Mouse (Mus musculus) kidney, postnatal 10 days (tissue): ENCODE results near the gene Abcc1.

Experiments
- DNase-seq: peaks from one replicate; pipeline ENCODE4 v3.0.0; 2021; ENCODE audit warnings: mixed read lengths

The Abcc1 gene

DNA sequence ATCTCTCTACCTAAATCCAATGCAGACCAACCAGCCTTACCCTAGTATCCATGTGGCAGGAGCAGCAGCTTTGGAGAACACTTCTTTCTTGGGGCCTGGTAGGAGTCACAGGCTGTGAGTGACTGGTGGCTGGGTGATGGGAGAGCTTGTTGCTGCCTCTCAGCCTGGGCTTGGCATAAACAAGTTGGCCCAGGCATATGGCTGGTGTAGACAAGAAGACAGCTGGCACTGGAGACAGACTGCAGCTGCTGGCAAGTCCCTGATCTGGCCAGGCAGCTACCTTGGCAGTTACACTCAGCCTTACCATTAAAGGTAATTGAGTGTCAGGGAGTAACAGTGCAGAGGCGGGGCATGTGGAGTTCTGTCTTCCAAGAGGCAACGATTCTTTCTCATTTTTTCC lies 16.0 kb downstream of the Abcc1 start:
- peak; percentile 30 for DNase-seq

DNA sequence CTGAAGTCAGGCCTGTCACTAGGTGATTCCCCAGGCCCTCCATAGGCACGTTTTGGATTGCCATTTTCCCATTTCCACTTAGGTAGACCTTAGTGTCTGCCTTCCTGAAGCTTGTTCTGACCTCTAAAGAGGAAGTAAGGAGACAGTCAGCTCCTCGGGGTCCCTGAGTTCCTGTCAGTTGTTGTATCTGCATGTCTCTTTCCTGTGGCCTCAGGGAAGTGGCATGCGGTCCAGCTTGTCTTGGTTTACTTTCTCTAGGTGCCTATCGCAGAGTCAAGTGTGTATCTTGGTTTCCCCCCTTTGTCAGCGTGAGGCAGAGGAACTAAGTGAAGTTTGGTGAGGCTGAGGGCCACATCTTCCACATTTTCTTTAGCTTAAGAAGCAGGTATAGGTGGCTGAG lies 17.3 kb downstream of the Abcc1 start:
- no peak for DNase-seq

DNA sequence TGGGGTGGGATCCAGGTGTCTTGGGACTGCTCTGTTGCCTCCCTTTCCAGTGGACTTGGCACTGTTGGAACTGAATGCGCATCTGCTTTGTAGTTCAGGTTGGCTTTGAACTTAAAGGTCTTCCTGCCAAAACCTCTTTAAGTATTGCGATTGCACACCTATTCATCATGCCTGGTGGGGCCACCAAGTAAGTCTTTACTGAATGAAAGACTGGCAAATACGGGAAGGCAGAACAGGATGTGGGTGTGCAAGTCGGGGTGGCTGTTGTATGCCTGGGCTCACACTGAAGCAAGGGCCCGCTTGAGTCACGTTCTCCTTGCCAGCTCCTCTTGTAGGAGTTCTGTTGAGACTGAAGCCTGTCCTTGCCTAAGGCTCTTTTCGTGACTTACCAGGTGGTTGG lies 18.5 kb downstream of the Abcc1 start:
- no peak for DNase-seq

DNA sequence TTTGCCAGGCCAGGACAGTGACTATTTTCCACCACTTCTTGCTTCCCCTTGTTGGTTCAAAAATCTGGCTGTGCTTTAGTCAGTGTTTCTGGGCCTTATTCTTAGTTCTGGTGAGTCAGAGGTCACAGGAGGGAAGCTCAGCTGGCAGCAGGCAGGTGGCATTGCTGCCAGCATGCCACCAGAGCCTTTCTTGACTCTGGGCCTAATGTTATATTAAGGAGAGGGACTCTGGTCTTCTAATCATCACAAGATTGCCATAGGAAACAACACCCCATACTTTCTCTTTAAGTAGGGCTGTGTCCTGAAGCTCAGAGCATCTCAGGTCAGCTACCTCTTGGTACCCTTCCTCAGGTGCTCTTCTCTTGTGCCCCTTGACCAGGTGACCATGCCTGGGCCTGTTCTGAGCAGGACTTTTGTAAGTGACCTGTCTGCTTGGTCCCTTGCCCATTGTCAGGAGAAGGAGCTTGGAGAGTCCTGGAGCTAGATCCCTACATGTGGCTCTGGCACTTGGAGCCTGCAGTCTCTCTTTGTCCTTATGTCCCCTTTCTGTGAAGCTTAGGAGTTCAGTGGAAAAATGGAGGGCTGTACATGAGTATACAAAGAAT lies 19.8 kb downstream of the Abcc1 start:
- no peak for DNase-seq

DNA sequence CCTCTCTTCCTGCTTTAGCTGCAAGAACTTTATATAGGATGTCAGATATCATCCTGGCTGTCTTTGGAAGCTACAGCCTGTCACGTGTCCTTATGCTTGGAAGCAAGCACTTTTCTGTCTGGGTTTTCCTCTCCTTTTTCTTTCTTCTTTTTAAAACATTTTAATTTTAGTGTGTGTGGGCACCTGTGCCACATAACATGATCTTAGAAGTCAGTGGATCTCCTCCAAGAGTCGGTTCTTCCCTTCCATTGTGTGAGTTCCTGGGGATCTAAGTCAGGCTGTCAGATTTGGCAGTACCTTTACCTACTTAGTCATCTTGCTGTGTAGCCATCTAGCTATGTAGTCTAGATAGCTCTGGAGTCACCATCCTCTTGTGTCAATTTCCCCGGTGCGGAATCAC lies 37.9 kb downstream of the Abcc1 start:
- no peak for DNase-seq

DNA sequence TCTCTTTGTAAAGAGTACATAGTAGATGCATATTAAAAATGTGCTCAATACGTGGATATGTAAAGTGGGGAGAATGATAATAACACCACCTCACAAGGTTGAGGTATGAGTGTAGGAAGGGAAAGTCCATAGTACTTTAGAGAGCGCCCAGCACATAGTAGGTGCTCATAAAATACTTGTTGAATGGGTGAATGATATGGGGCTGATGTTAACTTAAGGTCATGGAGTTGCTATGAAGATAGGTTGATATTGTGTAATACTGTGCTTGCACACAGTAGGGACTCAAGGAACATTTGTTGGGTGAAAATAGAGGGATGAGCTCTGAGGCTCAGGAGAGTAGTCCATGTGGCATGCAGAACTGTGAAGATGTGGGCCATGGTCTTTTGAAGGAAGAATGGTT lies 42.1 kb downstream of the Abcc1 start:
- no peak for DNase-seq

DNA sequence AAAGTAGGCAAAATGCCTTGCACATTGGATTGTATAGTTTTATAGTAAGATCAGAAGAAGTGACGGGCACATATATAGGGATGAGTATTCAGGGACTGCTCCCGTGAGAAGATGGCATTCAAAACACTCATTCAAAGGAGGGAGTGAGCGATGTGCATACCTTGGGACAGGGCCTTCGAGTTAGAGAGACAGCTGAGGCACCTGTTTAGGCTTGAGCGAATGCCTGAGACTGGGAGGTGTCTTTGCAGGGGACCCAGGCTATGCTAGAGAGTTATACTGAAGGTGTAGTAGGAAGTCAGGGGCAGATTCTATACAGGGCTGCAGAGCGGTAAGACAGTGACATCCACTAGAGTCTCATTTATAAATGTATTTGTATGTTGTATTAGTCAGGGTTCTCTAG lies 44.3 kb downstream of the Abcc1 start:
- no peak for DNase-seq

DNA sequence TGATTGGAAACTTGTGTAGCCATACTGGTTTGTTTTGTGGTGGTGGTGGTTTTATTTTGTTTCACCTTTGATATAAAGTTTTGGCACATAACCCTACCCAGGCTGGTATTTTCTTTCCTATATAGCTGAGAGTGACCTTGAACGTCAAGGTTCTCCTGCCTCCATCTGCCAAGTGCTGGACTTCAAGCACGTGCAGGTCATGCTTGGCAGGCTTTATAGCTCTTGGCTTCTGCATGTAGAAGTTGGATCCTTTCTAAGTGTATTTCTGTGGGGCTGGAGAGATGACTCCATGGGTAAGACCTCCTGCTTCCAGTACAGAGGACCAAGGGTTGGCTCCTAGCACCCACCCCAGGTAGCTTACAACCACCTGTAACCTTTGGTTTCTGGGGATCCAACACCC lies 47.8 kb downstream of the Abcc1 start:
- DNase-seq = peak; percentile 36

DNA sequence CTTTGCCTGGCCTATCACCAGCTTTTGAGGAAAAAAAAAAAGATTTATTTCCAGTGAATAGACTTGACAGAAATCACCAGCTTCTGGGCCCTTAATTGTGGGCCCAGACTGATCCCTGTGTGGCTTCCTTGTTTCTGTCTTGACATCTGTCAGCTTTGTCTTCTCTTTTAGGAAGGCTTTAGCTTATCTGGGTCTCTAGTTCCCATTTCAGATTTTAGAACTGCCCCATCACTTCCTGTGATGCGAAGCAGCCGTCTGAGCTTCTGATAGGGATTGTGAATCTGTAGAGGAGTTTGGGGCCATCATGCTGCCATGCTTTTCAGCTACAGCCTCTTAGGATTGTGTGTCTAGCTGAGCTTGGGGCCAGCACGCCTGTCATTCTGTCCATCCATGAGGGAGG lies 48.4 kb downstream of the Abcc1 start:
- DNase-seq = no peak

DNA sequence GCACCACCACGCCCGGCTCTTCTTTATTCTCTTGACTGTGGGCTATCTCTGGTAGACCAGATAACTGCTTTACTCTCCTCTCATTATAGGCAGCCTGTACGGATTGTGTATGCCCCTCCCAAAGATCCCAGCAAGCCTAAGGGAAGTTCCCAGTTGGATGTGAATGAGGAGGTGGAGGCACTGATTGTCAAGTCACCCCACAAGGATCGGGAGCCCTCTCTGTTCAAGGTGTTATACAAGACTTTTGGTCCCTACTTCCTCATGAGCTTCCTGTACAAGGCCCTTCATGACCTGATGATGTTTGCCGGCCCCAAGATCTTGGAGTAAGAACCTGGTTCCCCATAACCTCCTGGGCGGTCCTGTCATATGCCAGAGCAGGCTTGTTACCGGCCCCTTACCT lies 49.3 kb downstream of the Abcc1 start:
- DNase-seq = no peak

DNA sequence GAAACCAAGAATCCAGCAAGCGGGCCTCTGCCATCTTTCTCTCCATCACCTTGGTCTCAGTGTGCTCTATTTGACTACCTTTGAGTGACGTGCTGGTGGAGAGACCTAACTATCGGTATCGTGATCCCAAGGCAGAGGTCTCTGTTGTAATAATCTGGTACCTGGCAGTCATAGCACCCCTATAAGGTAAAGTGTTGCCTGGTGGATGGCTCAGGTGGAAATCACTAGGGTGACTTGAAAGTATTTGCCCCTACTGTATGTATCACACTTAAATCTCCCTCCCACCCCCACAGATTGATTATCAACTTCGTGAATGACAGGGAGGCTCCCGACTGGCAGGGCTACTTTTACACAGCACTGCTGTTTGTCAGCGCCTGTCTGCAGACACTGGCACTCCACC lies 49.8 kb downstream of the Abcc1 start:
- DNase-seq = no peak

DNA sequence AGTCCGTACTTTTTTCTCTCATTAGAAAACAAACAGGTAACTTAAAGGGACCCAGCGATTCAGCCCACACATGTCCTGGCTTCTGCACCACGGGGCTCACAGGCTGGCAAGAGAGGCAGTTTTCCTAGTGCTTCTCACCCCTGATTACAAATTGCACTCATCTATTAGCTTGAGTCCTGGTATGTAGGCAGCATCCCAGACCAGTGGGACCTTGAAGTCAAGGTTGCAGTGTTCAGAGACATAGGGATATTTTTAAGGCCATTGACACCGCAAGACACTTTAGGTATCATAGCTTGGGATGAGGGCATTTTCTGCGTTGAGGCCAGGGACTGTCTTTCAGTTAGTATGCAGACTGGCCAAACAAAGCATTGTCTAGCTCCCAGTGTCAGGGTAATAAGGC lies 51.2 kb downstream of the Abcc1 start:
- no peak for DNase-seq

DNA sequence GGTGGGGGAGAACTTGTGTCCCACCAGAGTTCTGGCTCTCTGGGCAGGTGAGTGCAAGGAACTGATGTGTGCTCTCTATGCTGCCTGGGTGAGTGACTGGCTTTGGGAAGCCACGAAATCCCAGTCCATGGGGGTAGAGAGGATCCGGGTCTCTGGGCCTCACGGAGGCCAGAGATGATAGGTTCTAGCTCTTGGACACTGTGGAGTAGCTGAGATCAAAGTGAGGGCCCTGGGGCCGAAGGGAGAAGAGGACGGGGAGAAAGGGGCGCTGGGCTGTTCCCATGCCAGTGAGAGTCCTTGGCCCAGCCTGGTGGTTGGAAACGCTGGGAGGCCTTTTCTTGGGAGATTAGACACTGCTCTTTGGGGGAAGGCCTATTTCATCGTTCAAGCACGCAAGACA lies 53.8 kb downstream of the Abcc1 start:
- DNase-seq = no peak

DNA sequence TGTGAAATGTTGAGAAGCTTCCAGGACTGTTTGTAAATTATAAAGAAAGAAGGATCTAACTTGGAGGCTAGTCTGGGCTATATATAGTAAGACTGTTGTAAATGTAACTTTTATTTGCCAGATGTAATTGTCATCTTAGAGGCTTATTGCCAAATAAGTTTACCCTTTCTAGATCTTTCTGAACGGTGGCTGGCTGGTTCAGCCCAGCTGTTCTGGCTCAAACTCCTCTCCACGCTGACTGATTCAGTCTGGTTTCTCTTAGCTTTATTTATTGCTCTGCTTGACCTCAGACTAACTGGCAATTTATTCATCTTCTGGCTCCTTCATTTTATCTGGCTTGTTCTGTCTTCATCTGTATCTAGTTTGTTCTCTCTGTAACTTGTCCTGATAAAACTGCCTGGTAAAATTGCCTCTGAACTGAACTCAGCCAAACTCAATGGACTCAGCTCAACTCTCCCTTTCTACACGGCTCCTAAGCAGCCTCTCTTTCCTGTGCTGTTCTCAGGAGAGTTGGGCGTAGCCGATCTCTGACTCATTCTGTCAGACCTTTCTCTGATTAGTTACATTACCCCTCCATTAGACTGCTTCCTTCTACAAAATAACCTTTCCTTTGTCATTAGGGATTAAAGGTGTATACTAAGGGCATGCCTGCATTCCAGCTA lies 55.7 kb downstream of the Abcc1 start:
- DNase-seq = peak; percentile 48

DNA sequence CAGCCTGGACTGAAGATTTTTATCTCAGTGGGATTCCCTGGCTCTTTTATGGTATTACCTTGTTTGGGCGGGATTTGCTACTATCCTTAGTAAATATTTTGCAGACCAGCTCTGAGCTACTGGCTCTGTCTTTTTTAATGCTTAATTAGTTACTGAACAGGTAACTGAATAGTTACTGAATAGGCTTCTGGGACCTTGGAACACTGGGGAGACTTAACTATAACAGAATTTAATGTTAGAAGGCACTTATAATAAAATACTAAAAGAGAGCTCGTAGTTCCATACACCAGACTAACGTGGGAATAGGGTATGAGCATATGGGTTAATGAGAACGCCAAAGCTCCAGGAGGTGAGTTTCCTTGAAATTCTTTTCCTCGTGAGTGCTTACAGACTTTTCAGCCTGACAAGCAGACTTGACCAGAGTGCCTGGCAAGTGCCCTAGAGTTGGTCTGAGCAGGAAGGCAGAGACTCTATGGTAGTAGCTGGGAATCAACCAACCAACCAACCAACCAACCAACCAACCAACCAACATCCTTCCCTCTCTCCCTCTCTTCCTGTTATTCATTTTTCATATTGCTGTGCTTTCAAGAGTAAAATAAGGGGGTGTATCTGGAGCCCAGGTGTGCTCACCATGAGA lies 59.3 kb downstream of the Abcc1 start:
- DNase-seq = no peak

DNA sequence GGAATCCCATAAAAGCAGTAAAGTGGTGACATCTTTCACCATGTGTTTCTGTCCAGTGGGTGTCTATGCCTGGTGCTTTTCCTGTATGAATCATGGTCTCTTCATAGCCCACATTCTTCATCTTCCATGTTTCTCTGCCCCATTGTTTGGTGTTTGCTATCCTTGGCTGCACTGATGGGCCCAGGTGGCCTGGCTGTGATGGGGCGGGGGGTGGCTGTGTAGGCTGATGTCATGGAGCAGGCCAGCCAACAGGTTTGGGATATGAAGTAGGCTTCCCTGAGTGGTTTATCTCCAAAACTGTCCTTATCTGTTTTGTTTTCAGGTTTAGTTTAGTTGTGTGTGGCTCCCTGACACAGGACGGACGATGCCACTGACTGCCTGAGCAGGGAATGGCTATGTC lies 60.7 kb downstream of the Abcc1 start:
- no peak for DNase-seq

DNA sequence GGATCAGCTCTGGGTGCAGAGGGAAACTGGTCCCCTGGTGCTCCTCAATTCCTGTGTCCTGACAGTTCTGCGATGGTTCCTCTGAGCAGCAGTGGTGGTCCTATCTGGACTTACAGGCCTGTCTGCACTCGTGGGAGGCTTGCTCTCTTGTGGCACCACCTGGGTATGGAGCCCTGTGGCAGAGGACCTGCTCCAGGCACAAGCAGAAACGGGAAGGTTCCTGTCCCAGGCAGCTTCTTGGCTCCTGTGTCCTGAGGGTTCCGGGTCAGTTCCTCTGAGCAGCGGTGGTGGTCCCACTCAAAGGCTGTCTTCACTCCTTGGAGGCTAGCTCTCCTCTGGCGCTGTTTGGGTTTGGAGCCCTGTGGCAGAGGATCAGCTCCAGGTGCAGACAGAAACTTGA lies 68.0 kb downstream of the Abcc1 start:
- DNase-seq = no peak

DNA sequence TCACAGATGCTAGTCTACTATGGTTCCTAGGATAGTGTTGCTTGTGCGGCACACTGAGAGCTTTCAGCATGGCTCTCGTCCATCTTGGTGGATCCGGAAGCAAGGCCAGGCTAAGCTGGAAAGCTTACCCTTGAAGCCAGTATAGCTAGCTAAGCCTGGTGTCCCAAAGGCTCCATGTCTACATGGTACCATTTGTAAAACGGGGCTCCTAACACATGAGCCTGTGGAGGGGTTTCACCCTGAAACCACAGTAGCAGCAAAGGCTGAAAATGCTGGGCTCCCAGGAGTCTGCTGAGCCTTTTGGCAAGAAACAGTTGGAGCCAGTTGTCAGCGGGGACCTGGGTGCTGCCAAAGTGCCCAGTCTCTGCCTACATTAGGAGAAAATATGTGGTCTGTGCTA lies 71.6 kb downstream of the Abcc1 start:
- no peak for DNase-seq

DNA sequence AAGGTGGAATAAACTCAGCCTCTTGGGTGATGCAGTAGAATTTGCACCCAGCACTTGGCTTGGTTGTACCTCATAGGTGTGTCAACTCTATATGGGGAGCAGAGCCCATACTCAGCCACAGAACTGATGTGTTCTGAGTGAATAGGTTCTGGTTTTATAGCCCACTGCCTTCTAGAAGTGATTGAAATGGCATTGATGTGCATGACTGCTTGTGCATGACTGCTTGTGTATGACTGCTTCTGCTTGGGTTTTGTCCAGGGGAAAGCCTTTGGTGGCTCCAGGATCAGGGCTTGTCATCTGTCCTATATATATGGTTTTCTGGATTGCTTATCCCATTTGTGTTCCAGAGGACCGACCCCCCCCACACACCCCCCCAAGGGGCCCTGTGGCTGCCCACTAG lies 74.2 kb downstream of the Abcc1 start:
- DNase-seq = no peak

DNA sequence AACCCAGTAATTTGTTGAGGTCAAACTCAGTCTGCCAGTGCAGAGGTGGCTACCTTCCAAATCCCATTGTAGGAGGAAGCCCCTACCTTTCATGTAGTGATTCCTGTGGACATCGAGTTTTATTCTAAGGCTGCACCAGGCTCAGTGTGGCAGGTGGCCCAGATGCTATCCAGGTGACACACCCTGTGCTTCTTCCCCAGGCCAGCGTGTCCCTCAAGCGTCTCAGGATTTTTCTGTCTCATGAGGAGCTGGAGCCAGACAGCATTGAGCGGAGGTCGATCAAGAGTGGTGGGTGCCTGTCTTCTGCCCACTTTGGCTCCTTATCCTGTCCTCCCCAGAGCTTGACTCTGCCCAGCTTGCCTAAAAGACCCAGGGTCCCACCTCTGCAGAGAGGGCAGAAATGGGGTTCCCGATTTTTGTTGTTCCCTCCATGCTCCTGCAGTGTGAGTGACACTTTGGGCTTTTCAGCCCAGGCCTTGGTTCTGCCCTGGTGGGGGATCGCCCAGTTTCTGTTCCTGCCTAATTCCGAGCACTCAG lies 76.2 kb downstream of the Abcc1 start:
- DNase-seq = no peak

DNA sequence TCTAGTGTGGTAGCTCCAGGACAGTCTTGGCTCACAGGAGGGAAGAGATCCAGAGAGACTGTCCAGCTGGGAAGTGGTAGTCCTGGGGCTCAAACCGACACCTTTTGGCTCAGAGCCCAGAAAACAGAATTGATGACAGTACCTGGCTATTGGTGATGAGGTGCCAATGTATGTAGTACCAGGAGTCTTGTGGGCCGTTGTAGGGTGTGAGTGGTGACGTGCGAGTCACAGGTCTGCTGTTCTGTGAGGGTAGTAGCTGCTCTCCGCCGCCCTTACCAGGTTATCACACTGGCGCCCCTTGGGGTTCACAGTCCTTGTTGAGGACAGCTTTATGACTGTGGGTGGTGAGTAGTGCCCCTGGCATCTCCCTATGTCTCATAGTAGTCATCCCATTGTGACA lies 77.2 kb downstream of the Abcc1 start:
- DNase-seq = no peak

DNA sequence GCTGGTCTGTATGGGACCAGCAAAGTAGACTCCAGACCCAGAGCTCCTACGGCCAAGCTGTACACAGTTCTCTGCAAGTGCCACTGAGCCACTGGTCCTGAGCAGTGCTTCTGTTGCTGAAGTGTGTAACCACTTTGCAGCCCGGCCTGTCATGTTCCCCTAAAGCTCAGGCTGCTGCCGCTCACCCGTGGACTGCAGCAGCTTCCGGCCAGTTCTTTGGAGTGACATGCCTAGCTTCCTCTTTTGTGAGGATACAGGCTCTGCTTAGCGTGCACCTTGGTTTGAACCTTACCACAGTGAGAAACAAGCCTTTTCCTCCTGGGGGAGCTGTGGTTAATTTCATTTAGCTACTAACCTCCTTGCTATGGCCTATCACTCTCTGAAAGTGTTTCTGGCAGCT lies 77.7 kb downstream of the Abcc1 start:
- DNase-seq = no peak

DNA sequence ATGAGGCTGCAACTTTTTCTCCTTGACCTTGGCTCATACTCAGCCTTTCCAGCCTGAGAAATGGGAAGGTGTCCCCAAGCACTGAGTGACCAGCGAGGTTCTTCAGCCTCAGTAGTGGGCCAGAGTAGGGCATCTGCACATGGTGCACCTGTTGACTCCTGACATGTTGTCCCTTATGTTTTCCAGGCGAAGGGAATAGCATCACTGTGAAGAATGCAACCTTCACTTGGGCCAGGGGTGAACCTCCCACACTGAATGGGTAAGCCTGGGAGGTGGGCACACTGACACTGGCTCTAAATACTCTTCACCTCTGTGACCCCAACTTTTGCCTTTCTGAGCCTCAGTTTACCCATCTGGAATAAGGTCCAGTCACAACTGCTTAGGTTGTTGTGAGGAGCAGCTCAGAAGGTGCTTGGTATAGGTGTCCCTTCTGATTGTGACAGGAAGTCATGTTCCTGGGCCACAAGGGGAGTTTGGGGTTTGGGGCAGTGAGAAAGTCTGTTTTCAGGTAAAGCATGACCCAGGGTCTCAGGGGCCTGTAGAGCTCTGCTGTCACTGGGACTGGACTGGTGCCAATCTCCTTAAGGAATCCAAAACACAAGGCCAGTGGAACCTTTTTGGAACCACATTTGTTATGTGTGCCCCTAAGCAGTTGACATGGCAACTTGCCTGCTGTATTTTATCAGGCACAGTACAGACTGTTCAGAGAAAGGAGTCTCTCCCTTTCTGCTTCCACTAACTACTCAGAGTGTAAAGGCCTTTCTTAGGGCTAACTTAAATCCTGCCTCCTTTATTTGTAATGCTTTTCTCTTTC lies 78.7 kb downstream of the Abcc1 start:
- DNase-seq = no peak
